Mouse (Mus musculus) neural tube, embryonic 11.5 days (tissue): ENCODE results near the gene Zfp768. TPM values are rescaled to one million over a fixed set of nuclear protein-coding genes. Genes with fewer than 3 reads are reported as not detected.
"Not testable (repeated sequence)": the region's sequence is repeated elsewhere in the genome, so short reads cannot be mapped to it uniquely, and the experiment has no call there.

Experiments used
- ATAC-seq: fragments of 200-750 bp; cut with Nextera tagmentation; 2 replicates; pipeline ENCODE4 v1.8.0; 2017; ENCODE audit warnings: moderate number of reproducible peaks, mild to moderate bottlenecking, moderate TSS enrichment, moderate library complexity; ENCODE audit not compliant: insufficient read depth, low FRiP score, low TSS enrichment
- DNase-seq: peaks from one replicate; pipeline ENCODE4 v3.0.0-alpha.2; 2015; ENCODE audit warnings: low spot score
- H3K27ac ChIP-seq: fragments of 300-500 bp; sonication (generic); 2 replicates; pipeline ENCODE4 v1.5.1; 2014; ENCODE audit warnings: low read depth, mild to moderate bottlenecking, low read length
- H3K27me3 ChIP-seq: fragments of 300-500 bp; sonication (generic); 2 replicates; pipeline ENCODE4 v1.6.1; 2014; ENCODE audit warnings: mild to moderate bottlenecking, low read length, mixed read lengths; ENCODE audit not compliant: control insufficient read depth, insufficient read depth
- H3K36me3 ChIP-seq: fragments of 300-500 bp; sonication (generic); 2 replicates; pipeline ENCODE4 v1.6.1; 2014; ENCODE audit warnings: mild to moderate bottlenecking, low read length, moderate library complexity, mixed read lengths; ENCODE audit not compliant: control insufficient read depth, insufficient read depth
- H3K4me1 ChIP-seq: fragments of 300-500 bp; sonication (generic); 2 replicates; pipeline ENCODE4 v1.6.1; 2014; ENCODE audit warnings: low read length, mixed read lengths; ENCODE audit not compliant: control insufficient read depth, insufficient read depth
- H3K4me2 ChIP-seq: fragments of 300-500 bp; sonication (generic); 2 replicates; pipeline ENCODE4 v1.6.1; 2014; ENCODE audit warnings: low read depth, mild to moderate bottlenecking, moderate library complexity
- H3K4me3 ChIP-seq: fragments of 300-500 bp; sonication (generic); 2 replicates; pipeline ENCODE4 v1.5.1; 2014; ENCODE audit warnings: low read depth, low read length
- H3K9ac ChIP-seq: fragments of 300-500 bp; sonication (generic); 2 replicates; pipeline ENCODE4 v1.6.1; 2014; ENCODE audit warnings: mild to moderate bottlenecking, low read length
- H3K9me3 ChIP-seq: fragments of 300-500 bp; sonication (generic); 2 replicates; pipeline ENCODE4 v1.6.1; 2016; ENCODE audit warnings: low read length; ENCODE audit not compliant: control insufficient read depth
- WGBS: fragments of 180-500 bp; shearing (Covaris S2); extraction: QIAGEN DNeasy Blood & Tissue Kit; methylation state at CpG from one replicate; pipeline ENCODE4 v1.1.7; 2014; 5-methylcytosine and 5-hydroxymethylcytosine counted together
- polyA plus RNA-seq: library from polyadenylated mRNA; unstranded; fragments of >200 nt; fragmentation: Nextera tagmentation; extraction: Ambion mirVana; gene quantifications from 2 replicates; pipeline ENCODE4 v1.2.1, GENCODE M21; 2014

The Zfp768 gene
- 5.1 and 7.0 TPM in 2 replicates for polyA plus RNA-seq

- under 1% methylated on average over 59 of the region's 76 CpGs for WGBS
- H3K4me2 ChIP-seq = peak within 1 kb of the TSS; percentile 85
- peaks cover 5% of the 10 kb centered on the region; the same call in 1 of the 2 replicates for H3K36me3 ChIP-seq
- H3K9me3 ChIP-seq = no peaks in the 10 kb centered on the region
- peak within 1 kb of the TSS; percentile 86 for H3K9ac ChIP-seq
- H3K27me3 ChIP-seq = no peaks in the 10 kb centered on the region
- DNase-seq (peak; percentile 95), ATAC-seq (peak; percentile 93)
- H3K4me1 ChIP-seq = peaks cover 5% of the 10 kb centered on the region; the same call in 1 of the 2 replicates
- H3K4me3 ChIP-seq = peak within 1 kb of the TSS; percentile 95
- H3K27ac ChIP-seq = peak within 1 kb of the TSS; percentile 84
These were observed at the start of gene Zfp768 for GRCm38 (mm10) chr7:127345512-127346325. Zfp768 (minus strand) TSS chr7:127345589.

- peak overlapping the region; percentile 30; the same call in 1 of the 2 replicates for H3K9ac ChIP-seq
- H3K4me2 ChIP-seq = peak overlapping the region; percentile 39
- H3K4me3 ChIP-seq = peak overlapping the region; percentile 61
- 0 out of 2 replicates have a peak, but pooled peaks cover 2% of the 10 kb centered on the region for H3K36me3 ChIP-seq
- peaks cover 3% of the 10 kb centered on the region; the same call in 1 of the 2 replicates for H3K4me1 ChIP-seq
- WGBS = 25% methylated on average over 7 of the region's 7 CpGs
- H3K9me3 ChIP-seq = no peaks in the 10 kb centered on the region
- H3K27me3 ChIP-seq = no peaks in the 10 kb centered on the region
- peak; percentile 39; the same call in 1 of the 2 replicates for ATAC-seq
- no peak overlapping the region for H3K27ac ChIP-seq
- no peak for DNase-seq
These were observed 48.5 kb upstream of the Zfp768 start for GRCm38 (mm10) chr7:127393944-127394333.

GRCm38 (mm10) chr7:127393157-127393943 is 48.0 kb upstream of the Zfp768 start, which contains the start of gene E430018J23Rik:
E430018J23Rik (minus strand) TSS chr7:127393629.
- H3K9me3 ChIP-seq = no peaks in the 10 kb centered on the region
- WGBS = 0% methylated on average over 41 of the region's 45 CpGs
- ATAC-seq (peak; percentile 95), DNase-seq (peak; percentile 93)
- peaks cover 3% of the 10 kb centered on the region; the same call in 1 of the 2 replicates for H3K4me1 ChIP-seq
- H3K36me3 ChIP-seq = 0 out of 2 replicates have a peak, but pooled peaks cover 2% of the 10 kb centered on the region
- H3K4me2 ChIP-seq = peak within 1 kb of the TSS; percentile 73
- peak within 1 kb of the TSS; percentile 80 for H3K27ac ChIP-seq
- H3K9ac ChIP-seq = peak within 1 kb of the TSS; percentile 84
- peak within 1 kb of the TSS; percentile 61 for H3K4me3 ChIP-seq
- no peaks in the 10 kb centered on the region for H3K27me3 ChIP-seq

- no peaks in the 10 kb centered on the region for H3K9me3 ChIP-seq
- peak overlapping the region; percentile 84; the same call in 1 of the 2 replicates for H3K9ac ChIP-seq
- H3K27ac ChIP-seq = no peak overlapping the region
- 92% methylated on average over 8 of the region's 8 CpGs for WGBS
- no peaks in the 10 kb centered on the region for H3K27me3 ChIP-seq
- peaks cover 3% of the 10 kb centered on the region; the same call in 1 of the 2 replicates for H3K4me1 ChIP-seq
- DNase-seq (no peak), ATAC-seq (no peak)
- H3K4me3 ChIP-seq = peak overlapping the region; percentile 61; the same call in 1 of the 2 replicates
- peak overlapping the region; percentile 73 for H3K4me2 ChIP-seq
- 0 out of 2 replicates have a peak, but pooled peaks cover 2% of the 10 kb centered on the region for H3K36me3 ChIP-seq
These were observed 46.9 kb upstream of the Zfp768 start for GRCm38 (mm10) chr7:127392251-127392824.

- ATAC-seq (no peak), DNase-seq (no peak)
- Histone ChIP-seq H3K27me3 (no peaks in the 10 kb centered on the region), H3K9me3 (no peaks in the 10 kb centered on the region), H3K4me3 (no peak overlapping the region), H3K9ac (no peak overlapping the region), H3K36me3 (0 out of 2 replicates have a peak, but pooled peaks cover 2% of the 10 kb centered on the region), H3K4me1 (peaks cover 3% of the 10 kb centered on the region; the same call in 1 of the 2 replicates), H3K4me2 (no peak overlapping the region), H3K27ac (no peak overlapping the region)
- WGBS = 95% methylated on average over 16 of the region's 16 CpGs
These were observed 46.1 kb upstream of the Zfp768 start for GRCm38 (mm10) chr7:127391538-127391937.

- DNase-seq (no peak), ATAC-seq (no peak)
- no peaks in the 10 kb centered on the region for H3K27me3 ChIP-seq
- H3K27ac ChIP-seq = no peak overlapping the region
- H3K36me3 ChIP-seq = 0 out of 2 replicates have a peak, but pooled peaks cover 2% of the 10 kb centered on the region
- 86% methylated on average over 7 of the region's 7 CpGs for WGBS
- H3K4me1 ChIP-seq = peaks cover 3% of the 10 kb centered on the region; the same call in 1 of the 2 replicates
- no peak overlapping the region for H3K4me2 ChIP-seq
- H3K4me3 ChIP-seq = no peak overlapping the region
- H3K9me3 ChIP-seq = no peaks in the 10 kb centered on the region
- no peak overlapping the region for H3K9ac ChIP-seq
These were observed 44.9 kb upstream of the Zfp768 start for GRCm38 (mm10) chr7:127390306-127390705.

GRCm38 (mm10) chr7:127388201-127388600 is 42.8 kb upstream of the Zfp768 start:
- H3K4me3 ChIP-seq, H3K9me3 ChIP-seq, ATAC-seq, DNase-seq, H3K27ac ChIP-seq, H3K4me2 ChIP-seq, H3K36me3 ChIP-seq, H3K27me3 ChIP-seq, H3K9ac ChIP-seq, H3K4me1 ChIP-seq: not testable (repeated sequence)
